Mouse (Mus musculus) right cerebral cortex, postnatal 25 days (tissue): ENCODE measurements around the gene Rbl2.

Experiments used
- DNase-seq: peaks from one replicate; pipeline ENCODE4 v3.0.0; 2022

Gene Rbl2

GRCm38 (mm10) chr8:91171605-91172004 lies 101.7 kb downstream of the Rbl2 start:
- no peak for DNase-seq
